Mouse (Mus musculus): ENCODE results near the gene Syne2.

Syne2 gene

DNA sequence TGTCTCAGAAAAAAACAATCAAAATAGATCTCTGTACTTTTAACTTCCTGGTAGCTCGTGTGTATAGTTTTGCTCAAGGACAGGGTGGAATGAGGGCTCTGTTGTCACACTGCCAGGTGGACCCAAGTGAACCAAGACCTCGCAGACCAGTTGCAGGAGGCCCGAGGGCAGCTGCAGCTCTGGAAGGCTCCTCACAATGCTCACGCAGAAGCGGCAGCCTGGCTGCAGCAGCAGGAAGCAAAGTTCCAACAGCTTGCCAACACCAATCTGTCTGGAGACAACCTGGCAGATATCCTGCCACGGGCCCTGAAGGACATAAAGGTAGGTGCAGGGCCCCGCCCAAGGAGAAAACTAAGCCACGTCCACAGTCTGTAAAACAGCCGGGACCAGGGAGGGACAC, 236.7 kb downstream of the Syne2 start:
- no peak for DNase-seq

- no peak for DNase-seq
Observed at GRCm38 (mm10) chr12:76063001-76063400, 245.1 kb downstream of the Syne2 start.

- no peak for DNase-seq
Observed at GRCm38 (mm10) chr12:76070386-76070785, 252.5 kb downstream of the Syne2 start.

DNA sequence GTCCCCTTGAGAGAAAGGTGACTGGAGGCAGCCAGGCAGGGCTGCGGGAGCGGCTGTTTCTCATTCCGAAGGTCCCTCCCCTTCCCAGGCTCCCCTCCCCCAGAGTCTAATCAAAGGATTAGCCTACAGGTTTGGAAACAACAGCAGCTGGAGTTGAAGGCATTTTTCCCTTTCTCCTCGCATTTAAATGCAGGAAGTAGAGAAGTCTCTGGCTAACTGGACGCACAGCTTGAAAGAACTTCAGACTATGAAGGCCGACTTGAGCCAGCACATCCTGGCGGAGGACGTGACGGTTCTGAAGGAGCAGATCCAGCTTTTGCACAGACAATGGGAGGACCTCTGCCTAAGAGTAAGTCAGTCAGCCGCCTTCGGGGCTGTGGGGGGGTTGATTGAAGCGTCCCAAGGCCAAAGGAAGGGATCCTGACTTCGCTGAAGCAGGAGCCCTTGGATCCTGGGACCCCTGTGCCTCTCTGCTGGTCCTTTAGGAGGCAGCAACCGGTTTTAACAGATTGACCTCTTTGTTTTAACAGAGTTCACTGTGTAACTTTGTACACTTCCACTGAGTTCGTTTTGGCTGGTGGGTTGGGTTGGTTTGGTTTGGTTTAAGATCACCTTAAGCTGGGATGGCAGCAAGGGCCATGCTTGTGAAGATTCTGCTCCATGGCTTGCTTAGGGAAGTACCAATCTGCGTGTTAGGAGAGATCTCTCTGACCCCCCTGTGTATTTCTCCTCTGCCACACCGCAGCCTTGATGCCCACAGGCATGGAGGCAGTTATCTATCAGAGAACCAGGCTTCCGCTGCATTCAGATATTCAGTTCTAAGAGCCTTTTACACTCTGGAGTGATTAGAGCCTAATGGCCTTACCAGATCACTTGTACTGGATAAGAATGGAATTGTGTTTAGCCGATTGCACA, 254.3 kb downstream of the Syne2 start:
- DNase-seq: no peak

- no peak for DNase-seq
Observed at GRCm38 (mm10) chr12:76073066-76073826, 255.3 kb downstream of the Syne2 start.

- no peak for DNase-seq
Observed at GRCm38 (mm10) chr12:76073981-76074380, 256.0 kb downstream of the Syne2 start.

DNA sequence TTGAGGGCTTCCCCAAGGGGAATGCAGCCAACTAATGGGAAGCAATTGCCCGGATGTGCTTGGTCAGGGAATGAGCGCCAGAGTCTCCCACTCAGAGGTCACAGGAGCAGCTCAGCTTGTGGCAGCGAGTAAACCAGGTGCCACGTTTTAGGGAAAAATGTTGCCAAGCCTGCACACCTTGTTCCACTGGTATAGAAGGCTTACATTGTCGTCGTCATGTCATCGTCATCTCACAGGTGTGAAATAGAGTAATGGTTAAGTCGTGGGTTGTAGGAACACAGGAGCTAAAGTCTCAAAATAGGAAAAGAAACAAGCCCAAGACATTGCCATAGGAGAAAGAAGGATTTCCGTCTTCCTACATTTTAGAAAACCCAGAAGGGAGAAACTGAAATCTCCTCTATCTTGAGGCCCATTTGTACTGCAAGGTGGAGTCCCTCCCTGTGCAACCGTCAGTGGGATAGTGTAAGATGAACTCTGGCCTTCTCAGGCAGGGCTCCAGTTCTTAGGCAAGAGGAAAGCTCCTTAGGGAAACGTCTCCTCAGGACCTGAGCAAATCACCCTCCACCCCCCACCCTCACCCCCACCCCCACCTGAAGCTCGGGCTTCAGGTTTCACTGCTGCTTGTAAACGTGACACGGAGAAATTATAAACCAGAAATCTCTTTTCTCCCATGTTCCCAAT, 263.1 kb downstream of the Syne2 start:
- DNase-seq: peak; percentile 32 to 44

DNA sequence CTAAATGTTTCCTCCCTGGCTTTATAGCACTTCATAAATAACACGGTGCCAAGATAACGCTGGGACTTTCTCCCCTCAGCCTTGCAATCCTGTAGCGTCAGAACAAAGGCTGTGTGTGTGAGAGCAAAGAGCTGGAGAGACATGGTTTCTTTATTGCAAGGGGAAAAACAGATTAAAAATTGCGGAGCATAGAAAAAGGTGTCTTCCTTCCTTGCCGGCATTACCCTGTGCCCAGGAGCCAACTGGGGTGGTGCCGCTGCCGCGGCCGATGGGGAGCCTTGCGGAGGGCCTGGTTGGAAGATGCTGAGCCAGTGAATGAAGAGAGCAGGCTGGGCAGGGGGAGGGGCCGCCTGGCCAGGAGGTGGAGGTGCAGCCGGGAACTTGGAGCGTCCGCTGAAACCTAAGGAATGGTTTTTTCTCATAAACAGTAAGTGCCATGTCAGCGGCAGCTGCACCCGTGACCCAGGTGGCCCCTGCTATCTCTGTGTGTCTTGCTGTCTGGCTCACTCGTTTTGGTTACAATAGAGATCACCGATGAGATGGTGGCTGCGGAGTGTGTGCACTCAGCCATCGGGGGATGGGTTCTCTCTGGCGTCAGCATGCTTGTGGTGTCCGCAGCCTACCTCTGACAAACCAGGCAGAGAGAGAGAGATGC, 263.8 kb downstream of the Syne2 start:
- DNase-seq: peak; percentile 91 to 93

- DNase-seq: no peak
Observed at GRCm38 (mm10) chr12:76085066-76085465, 267.1 kb downstream of the Syne2 start.

DNA sequence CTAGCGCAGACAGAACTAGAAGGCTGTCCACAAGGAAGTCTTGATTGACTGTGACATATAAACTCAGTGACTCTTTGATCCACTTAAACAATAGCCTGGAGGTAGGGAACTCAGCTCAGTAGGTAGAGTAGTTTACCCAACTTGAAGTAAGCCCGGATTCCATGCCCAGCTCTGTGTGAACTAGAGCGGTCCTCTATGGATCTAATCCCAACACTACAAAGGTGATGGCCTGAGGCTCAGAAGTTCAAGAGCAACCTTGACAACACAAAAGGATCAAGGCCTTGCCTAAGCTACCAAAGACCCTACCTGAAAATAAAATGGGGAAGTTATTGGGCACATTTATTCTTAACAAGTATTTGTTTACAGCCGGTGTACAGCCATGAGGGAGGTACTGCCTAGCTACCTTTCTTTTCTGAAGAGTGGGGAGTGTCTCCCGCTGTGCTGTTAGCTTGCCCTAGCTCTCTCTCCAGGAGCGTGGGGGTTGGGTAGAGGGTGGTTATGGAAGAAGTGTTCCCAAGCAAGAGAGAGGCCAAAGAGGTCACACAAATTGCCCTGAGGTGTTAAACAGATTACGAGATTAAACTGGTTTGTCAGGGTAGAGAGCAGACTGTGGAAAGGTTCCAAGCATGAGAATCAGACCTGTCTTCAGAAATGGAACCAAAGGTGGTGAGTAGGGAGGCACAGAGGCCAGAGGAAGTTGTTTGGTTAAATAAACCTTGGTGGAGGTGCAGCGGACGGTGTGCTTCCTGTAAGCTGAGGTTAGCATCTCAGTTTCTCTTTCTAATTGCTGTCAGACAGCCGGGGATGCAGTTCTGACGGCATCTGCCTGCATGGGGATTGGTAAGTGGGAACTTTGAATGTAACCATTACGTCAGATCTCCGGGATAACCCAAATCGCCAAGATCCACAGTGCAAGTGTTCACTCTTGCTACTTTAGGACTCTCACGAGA, 268.3 kb downstream of the Syne2 start:
- no peak for DNase-seq

- DNase-seq: no peak
Observed at GRCm38 (mm10) chr12:76087025-76087424, 269.1 kb downstream of the Syne2 start.

DNA sequence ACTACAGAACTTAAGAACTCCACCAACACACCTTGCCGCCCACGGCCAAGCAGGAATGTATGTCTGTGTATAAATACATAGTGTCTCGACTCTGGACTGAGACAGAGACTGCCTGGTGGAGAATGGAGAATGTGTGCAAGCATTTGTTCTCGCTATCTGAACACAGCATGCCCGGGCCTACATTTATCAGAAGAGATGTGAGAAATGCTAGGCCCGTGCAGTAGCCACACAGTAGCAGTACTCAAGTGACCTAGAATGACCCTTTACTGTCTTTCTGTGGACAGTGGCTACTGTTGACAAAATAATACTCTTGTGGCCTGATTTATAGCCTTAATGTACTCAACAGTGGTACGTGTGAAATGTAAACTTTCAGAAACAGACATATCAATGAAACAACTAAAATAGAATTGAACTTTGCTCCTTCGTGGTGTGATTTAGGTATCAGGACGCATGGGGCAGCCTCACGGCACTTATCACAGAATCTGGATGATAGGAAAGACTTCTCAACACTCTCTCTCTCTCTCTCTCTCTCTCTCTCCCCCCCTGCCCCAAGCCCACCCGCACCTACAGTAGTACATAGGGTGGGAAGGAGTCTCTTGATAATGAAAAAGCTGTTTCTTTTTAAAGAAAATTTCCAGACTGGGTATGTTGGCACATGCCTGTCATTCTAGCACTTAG, 275.0 kb downstream of the Syne2 start:
- DNase-seq: no peak

DNA sequence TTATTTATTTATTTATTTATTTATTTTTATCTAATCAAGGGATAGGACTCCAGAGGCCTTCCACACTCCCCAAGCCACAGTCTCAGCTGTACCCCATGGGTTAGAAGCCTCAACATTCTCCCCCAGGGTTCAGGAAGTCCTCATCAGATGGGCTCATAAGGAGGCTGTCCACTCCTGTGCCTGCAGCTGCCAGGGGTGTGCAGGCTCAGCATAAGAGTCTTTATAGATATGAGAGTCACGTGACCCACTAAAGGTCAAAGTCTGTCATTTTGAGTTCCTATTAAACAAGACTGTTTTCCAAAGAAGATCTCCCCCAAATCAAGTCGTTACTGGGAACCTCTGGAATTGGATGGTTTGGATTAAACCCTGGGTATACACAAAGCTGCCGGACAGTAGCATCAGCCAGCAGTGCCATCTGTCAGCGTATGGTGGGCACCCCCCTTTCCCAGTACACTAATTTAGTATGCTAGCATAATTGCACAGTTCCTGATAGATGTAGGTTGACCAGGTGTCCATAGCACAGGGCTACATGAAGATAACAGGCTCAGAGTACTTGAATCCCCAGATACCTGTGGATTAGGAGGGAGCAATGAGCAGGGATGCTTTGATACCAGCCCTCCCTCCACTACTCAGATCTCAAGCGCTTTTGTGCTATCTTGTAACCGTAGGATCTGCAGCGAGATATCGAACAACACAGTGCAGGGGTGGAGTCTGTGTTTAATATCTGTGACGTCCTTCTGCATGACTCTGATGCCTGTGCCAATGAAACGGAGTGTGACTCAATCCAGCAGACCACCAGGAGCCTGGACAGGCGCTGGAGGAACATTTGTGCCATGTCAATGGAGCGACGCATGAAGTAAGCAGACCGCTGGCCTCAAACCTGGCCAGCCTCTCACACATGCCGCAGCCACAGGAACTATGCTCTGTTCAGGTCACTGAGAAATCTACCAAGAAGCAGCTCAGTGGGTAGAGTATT, 276.0 kb downstream of the Syne2 start:
- DNase-seq: peak; percentile 35 to 44

DNA sequence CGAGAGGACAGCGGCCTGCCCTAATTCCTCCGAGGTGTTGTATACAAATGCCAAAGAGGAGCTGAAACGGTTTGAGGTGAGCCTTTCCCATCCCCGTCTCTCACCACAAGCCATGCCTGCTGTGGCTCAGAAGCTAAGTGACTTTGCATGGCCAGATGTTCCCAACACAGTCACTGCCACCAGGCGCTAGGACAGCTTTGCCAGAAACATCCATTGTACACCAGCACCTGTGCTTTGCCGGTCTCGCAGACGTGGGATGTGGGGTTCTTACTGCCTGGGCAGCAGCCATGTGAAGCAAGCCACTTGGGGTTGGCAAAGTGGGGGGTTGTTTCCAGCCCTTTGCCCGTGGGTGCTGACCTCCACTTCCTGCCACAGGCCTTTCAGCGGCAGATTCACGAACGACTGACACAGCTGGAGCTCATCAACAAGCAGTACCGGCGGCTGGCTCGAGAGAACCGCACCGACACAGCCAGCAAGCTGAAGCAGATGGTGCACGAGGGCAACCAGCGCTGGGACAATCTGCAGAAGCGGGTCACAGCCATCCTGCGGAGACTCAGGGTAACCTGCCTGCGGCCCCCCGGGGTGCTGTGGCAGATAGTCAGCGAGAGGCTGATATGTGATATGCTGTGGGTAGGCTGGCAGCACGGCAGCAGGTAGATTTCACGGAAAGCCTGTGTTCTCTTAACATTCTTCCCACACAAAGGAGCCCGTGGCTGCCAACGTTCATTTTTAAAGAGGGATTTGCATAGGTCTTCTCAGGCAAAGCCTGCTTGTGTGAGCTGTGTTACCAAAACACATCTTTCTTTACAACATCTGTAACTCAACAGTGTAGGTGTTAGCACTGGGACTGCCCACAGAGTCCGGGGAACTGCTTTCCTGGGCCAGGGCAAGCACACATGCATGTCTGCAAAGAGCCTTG, 277.4 kb downstream of the Syne2 start:
- peak; percentile 30 to 47 for DNase-seq

DNA sequence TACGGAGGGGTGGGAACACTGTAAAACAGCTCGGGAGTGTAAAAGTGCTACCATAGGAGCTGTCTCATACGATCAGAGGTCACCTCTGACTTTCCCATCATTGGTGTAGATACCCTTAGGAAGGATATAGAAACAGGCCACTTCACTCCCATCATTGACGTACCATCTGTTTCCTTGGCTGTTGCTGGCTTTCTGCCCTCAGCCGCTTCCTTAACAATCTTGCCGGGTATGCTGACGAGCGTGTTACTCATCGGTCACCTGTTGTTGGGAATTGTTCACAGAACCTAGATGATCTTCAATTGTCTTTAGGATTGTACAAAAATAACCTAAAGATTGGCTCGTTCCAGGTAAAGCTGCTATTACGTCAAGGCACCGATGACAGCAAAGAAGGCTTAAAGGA, 284.7 kb downstream of the Syne2 start:
- DNase-seq: peak; percentile 78 to 79

GRCm38 (mm10) chr12:76104596-76105351, 286.8 kb downstream of the Syne2 start:
- peak; percentile 33 to 41 for DNase-seq

DNA sequence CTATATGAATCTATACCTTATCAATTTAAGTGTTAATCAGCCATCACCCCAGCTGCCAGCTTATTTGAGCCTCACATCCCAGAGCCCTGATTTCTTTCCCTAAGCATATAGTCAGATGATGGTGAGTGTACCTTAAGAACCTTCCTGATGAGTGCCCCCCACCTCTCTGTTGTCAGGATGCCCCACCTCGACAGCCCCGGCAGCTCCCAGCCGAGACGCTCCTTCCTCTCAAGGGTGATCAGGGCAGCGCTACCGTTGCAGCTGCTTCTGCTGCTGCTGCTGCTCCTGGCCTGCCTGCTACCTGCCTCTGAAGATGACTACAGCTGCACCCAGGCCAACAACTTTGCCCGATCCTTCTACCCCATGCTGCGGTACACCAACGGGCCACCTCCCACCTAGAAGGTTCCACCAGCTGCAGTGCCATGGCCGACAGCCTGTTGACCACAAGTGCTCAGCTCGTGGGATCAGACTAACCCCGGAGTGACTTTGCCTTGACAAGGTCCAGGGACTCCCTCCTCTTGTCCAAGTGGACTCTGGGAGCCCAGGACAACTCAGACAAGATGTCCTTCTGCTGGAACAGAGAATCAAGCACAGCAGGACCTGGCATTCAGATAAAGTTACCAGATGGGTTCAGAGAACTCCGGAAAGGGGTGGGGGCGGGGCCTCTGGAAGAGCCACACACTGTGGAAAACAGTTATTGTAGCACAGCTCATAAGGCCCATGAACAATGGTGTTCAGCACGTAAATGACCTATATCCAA, 291.9 kb downstream of the Syne2 start:
- DNase-seq: peak; percentile 92

Measured in cerebellum, postnatal 14 days (tissue).